Mouse (Mus musculus) liver, embryonic 14.5 days (tissue): ENCODE measurements at regions not wholly inside any gene's neighbourhood (a gene's known extent, or its start where the extent isn't known, plus 50 kb on each side); places are given as distances from the start of the nearest gene placed in this dataset.

Source experiments
- ATAC-seq: fragments of 200-750 bp; cut with Nextera tagmentation; 2 replicates; pipeline ENCODE4 v1.8.0; 2017; ENCODE audit warnings: moderate number of reproducible peaks, mild to moderate bottlenecking, moderate library complexity; ENCODE audit not compliant: insufficient read depth
- DNase-seq, 3 experiments: peaks; one replicate each; pipeline ENCODE4 v3.0.0-alpha.2; 2012 to 2013; ENCODE audit warnings: low read depth in 3 of 3, low spot score in 3 of 3
- H3K27ac ChIP-seq: fragments of 300-500 bp; sonication (generic); 2 replicates; pipeline ENCODE4 v1.5.1; 2014; ENCODE audit warnings: moderate library complexity, mild to moderate bottlenecking, control low read depth, inconsistent platforms
- H3K27me3 ChIP-seq: fragments of 300-500 bp; sonication (generic); 2 replicates; pipeline ENCODE4 v1.6.1; 2014; ENCODE audit warnings: mild to moderate bottlenecking, low read length, moderate library complexity; ENCODE audit not compliant: control insufficient read depth, insufficient read depth
- H3K36me3 ChIP-seq: fragments of 300-500 bp; sonication (generic); replicated peaks from 2 replicates; pipeline ENCODE4 v1.6.1; 2014; ENCODE audit warnings: low read depth; ENCODE audit not compliant: control insufficient read depth, insufficient read depth
- H3K4me1 ChIP-seq, 2 experiments: fragments of 200-500 bp in 1 of 2; fragments of 300-500 bp in 1 of 2; sonication (generic) in 1 of 2; replicated peaks; 2 replicates each; pipeline ENCODE4 v1.6.1; 2012 to 2014; ENCODE audit warnings: antibody characterized with exemption in 1 of 2, inconsistent platforms in 1 of 2, low read length in 1 of 2; ENCODE audit not compliant: control insufficient read depth in 2 of 2, insufficient read depth in 2 of 2
- H3K4me2 ChIP-seq: fragments of 300-500 bp; sonication (generic); 2 replicates; pipeline ENCODE4 v1.6.1; 2014; ENCODE audit warnings: low read depth, mild to moderate bottlenecking, control low read depth, moderate library complexity
- H3K4me3 ChIP-seq, 2 experiments: fragments of 200-500 bp in 1 of 2; fragments of 300-500 bp in 1 of 2; sonication (generic) in 1 of 2; 2 replicates each; pipeline ENCODE4 v1.5.1; 2012 to 2014; ENCODE audit warnings: low read depth in 2 of 2, low read length in 2 of 2, mild to moderate bottlenecking in 2 of 2, control low read depth in 1 of 2, inconsistent platforms in 1 of 2, moderate library complexity in 1 of 2; ENCODE audit not compliant: insufficient read depth in 1 of 2
- H3K9ac ChIP-seq: fragments of 300-500 bp; sonication (generic); replicated peaks from 2 replicates; pipeline ENCODE4 v1.6.1; 2014; ENCODE audit warnings: mild to moderate bottlenecking, control low read depth, moderate library complexity
- H3K9me3 ChIP-seq: fragments of 300-500 bp; sonication (generic); 2 replicates; pipeline ENCODE4 v1.6.1; 2016; ENCODE audit warnings: low read length, mixed read lengths; ENCODE audit not compliant: control insufficient read depth
- CTCF ChIP-seq: IDR thresholded peaks from 2 replicates; pipeline ENCODE4 v1.5.1; 2016; ENCODE audit warnings: antibody characterized with exemption, low read depth, control low read depth
- EP300 ChIP-seq: IDR thresholded peaks from 2 replicates; pipeline ENCODE4 v1.6.1; 2016; ENCODE audit warnings: antibody characterized with exemption, low read depth
- WGBS: fragments of 180-500 bp; shearing (Covaris S2); extraction: QIAGEN DNeasy Blood & Tissue Kit; methylation state at CpG from one replicate; pipeline ENCODE4 v1.1.7; 2014; ENCODE audit not compliant: insufficient replicate concordance; 5-methylcytosine and 5-hydroxymethylcytosine counted together

DNA sequence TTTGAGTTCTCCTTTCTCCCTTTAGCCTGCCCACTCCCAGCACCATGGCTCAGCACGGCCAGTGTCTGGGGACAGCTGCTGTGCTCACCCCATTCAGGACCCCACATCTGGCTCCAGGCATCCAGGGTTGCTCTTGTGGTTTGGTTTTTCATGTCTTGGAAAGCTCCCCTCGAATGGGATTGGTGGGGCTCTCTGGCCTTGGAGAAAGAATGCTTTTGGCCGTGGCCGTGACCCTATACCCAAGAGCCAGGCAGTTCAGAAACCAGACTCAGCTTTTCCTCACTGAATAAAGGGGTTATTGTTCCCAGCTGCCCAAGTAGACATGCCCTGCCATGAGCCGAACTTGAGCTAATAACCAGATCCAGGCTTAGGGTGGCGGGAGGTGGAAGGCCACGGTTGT, 691.8 kb upstream of the 3110018I06Rik start:
- no peaks in the 10 kb centered on the region for H3K4me1 ChIP-seq
- ATAC-seq, result no peak
- H3K9me3 ChIP-seq, result no peaks in the 10 kb centered on the region; the same call in 1 of the 2 replicates
- H3K27ac ChIP-seq, result no peak overlapping the region
- H3K9ac ChIP-seq, result no peak overlapping the region
- WGBS, result 76% methylated on average over 7 of the region's 7 CpGs
- no peak for DNase-seq
- no peaks in the 10 kb centered on the region for H3K36me3 ChIP-seq
- TF ChIP-seq EP300, result no peak
- TF ChIP-seq CTCF, result no peak
- H3K4me2 ChIP-seq, result no peak overlapping the region
- H3K27me3 ChIP-seq, result no peaks in the 10 kb centered on the region
- no peak overlapping the region for H3K4me3 ChIP-seq

DNA sequence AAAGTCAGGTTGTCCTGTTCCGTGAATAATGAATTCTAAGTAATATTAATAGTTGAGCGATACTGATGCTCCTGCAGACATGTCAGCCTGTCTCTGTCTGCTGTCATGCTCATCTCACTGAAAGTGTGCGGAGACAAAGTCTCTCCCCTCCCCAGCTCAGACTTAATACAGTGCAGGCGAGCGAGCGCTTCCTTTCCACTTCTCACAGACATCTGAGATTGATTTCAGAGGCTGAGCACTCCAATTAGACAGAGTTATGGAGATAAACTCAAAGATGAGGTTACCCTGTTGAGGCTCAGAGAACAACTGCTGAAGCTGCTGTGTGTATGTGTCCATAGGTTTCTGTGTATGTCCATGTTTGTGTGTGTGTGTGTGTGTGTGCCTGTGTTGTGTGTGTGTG, 668.7 kb upstream of the 3110018I06Rik start:
- 64% methylated on average over 6 of the region's 6 CpGs for WGBS
- Histone ChIP-seq H3K4me3 (no peak overlapping the region), H3K4me1 (no peaks in the 10 kb centered on the region), H3K4me2 (no peak overlapping the region), H3K27ac (no peak overlapping the region), H3K27me3 (no peaks in the 10 kb centered on the region), H3K9me3 (no peaks in the 10 kb centered on the region), H3K36me3 (no peaks in the 10 kb centered on the region), H3K9ac (no peak overlapping the region)
- ATAC-seq (no peak), DNase-seq (no peak)
- TF ChIP-seq EP300 (no peak), CTCF (no peak)

DNA sequence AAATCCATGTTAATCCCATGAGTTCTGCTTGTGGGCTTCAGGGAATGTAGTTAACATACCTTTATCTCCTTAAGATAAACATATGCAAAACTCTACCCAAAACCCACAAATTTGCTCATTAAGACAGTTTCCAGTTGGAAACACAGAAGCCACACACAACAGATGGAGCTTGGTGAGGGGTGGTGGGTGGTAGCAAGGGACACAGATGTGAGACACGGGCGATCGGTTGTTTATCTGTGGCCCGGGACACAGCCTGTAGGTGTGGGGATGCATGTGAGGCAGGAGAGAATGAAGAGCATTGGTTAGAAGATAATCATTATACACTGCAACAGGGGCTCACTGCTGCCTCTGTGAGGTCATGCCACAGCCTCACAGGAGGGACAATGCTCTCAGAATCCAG, 666.1 kb upstream of the 3110018I06Rik start:
- no peak overlapping the region for H3K4me3 ChIP-seq

GRCm38 (mm10) chr12:106828542-106828941, 659.9 kb upstream of the 3110018I06Rik start:
- no peaks in the 10 kb centered on the region for H3K27me3 ChIP-seq
- ATAC-seq (no peak), DNase-seq (no peak)
- no peaks in the 10 kb centered on the region for H3K9me3 ChIP-seq
- no peak overlapping the region for H3K4me2 ChIP-seq
- 13% methylated on average over 3 of the region's 3 CpGs for WGBS
- H3K4me3 ChIP-seq, result no peak overlapping the region
- TF ChIP-seq CTCF (no peak), EP300 (no peak)
- H3K4me1 ChIP-seq, result no peaks in the 10 kb centered on the region
- no peak overlapping the region for H3K27ac ChIP-seq
- H3K9ac ChIP-seq, result no peak overlapping the region
- H3K36me3 ChIP-seq, result no peaks in the 10 kb centered on the region

More for the DNA sequence above, 666.1 kb upstream of the 3110018I06Rik start:
- no peak overlapping the region for H3K4me2 ChIP-seq
- H3K27ac ChIP-seq, result no peak overlapping the region
- no peaks in the 10 kb centered on the region for H3K9me3 ChIP-seq
- no peak for TF ChIP-seq EP300
- TF ChIP-seq CTCF, result no peak
- ATAC-seq (no peak), DNase-seq (no peak)
- WGBS, result 75% methylated on average over 4 of the region's 4 CpGs
- H3K36me3 ChIP-seq, result no peaks in the 10 kb centered on the region
- H3K9ac ChIP-seq, result no peak overlapping the region
- H3K4me1 ChIP-seq, result no peaks in the 10 kb centered on the region
- no peaks in the 10 kb centered on the region for H3K27me3 ChIP-seq

DNA sequence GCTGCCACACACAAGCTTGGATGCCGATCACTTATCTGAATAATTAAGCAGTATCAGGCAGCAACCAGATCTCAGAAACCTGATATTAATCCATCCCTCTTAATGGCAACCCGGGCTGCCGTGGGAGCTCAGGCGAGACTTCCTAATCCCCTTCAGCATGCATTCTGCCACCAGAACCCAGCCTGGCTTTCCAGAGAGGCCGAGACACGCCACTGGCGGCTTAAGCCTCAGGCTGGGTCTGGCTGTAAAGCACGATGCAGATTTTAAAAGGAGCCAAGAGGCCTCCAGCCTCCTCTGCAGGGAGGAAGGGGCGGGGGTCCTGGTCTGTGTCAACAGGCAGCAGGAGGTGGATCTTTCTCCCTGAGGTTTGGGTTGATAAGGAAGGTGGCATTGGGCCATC, 659.1 kb upstream of the 3110018I06Rik start:
- Histone ChIP-seq H3K4me1 (no peaks in the 10 kb centered on the region), H3K9ac (no peak overlapping the region), H3K4me2 (no peak overlapping the region), H3K27me3 (no peaks in the 10 kb centered on the region), H3K9me3 (no peaks in the 10 kb centered on the region), H3K4me3 (no peak overlapping the region), H3K27ac (no peak overlapping the region), H3K36me3 (no peaks in the 10 kb centered on the region)
- DNase-seq (no peak), ATAC-seq (no peak)
- TF ChIP-seq CTCF, result no peak
- no peak for TF ChIP-seq EP300
- 29% methylated on average over 9 of the region's 9 CpGs for WGBS

GRCm38 (mm10) chr12:106835241-106835640, 653.2 kb upstream of the 3110018I06Rik start:
- Histone ChIP-seq H3K4me3 (no peak overlapping the region), H3K9me3 (no peaks in the 10 kb centered on the region; the same call in 1 of the 2 replicates), H3K9ac (no peak overlapping the region), H3K27ac (no peak overlapping the region), H3K4me2 (no peak overlapping the region), H3K36me3 (no peaks in the 10 kb centered on the region), H3K4me1 (no peaks in the 10 kb centered on the region), H3K27me3 (no peaks in the 10 kb centered on the region)
- DNase-seq (no peak), ATAC-seq (no peak)
- no peak for TF ChIP-seq EP300
- no peak for TF ChIP-seq CTCF
- 50% methylated on average over 3 of the region's 3 CpGs for WGBS
